9 mouse cellular contexts compared by ENCODE assay signal in the genomic region with DNA sequence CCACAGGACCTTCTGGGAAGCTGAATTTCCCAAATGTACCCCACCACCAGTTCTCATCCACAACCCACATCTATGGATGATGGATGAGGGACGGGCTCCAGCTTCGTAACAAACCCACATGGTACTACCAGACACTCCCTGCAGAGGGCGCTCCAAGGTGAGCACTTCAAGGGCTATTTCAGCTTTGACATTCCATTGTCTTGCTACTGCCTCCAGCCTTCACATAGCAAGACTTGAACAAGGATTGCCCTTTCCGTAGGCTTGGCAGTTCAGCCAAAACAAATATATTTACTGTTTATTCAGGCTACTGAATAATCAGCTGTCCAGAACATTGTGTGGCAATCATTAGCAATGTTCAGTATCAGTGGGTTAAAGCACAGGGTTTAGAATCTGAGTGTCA. TPM values are rescaled to one million over a fixed set of nuclear protein-coding genes. Genes with fewer than 3 reads are reported as not detected.
A peak's percentile ranks its signal among the peaks of the same experiment; 100 is the strongest.
DNase-seq lines count a peak whose midpoint lies in the region; ATAC-seq and TF ChIP-seq lines count a peak whose summit lies in the region.
"Had no signal": no experiment of that assay in that cellular context is flagged by ENCODE, and none has a peak within 500 bp of the region (broad histone marks: within the 10 kb centered on the region; RNA-seq: fewer than 3 reads in every experiment).

No protein-coding gene starts in this region.

- H3K4me2 ChIP-seq in kidney, postnatal 0 days (ENCODE audit: low read length), result no peak overlapping the region
- H3K4me2 ChIP-seq in midbrain, embryonic 16.5 days (ENCODE audit: low read length), result no peak overlapping the region
- H3K4me2 ChIP-seq: heart, embryonic 15.5 days had no signal

- 18% methylated on average over 4 of the region's 4 CpGs for WGBS in kidney, postnatal 0 days
- 6% methylated on average over 4 of the region's 4 CpGs for WGBS in lung, adult 2 months
- 22% methylated on average over 4 of the region's 4 CpGs for WGBS in midbrain, embryonic 16.5 days

- H3K9ac ChIP-seq in kidney, postnatal 0 days (ENCODE audit: low read depth, low read length), result no peak overlapping the region
- H3K9ac ChIP-seq in midbrain, embryonic 16.5 days (ENCODE audit: low read depth, low read length), result no peak overlapping the region
- H3K9ac ChIP-seq: heart, embryonic 15.5 days had no signal

- peak; percentile 79 for DNase-seq in 3T3-L1 (ENCODE audit: low read depth, low spot score)
- peak; percentile 82 for DNase-seq in CD4-positive, CD25-positive, alpha-beta regulatory T cell, adult 2 months (ENCODE audit: low read depth, low spot score)
- DNase-seq in adrenal gland, postnatal 4 days (ENCODE audit: low spot score in 2 of 2), result peak; percentile 52 to 57
- peak; percentile 65 for DNase-seq in kidney, postnatal 0 days (ENCODE audit: low spot score)
- peak; percentile 80 for DNase-seq in lung, adult 2 months
- DNase-seq in skeletal muscle tissue, adult 2 months (ENCODE audit: low read depth, low spot score), result peak; percentile 50

- ATAC-seq in erythroblast, adult 5-6 weeks (replicated peaks; ENCODE audit: low FRiP score, poor library complexity, severe bottlenecking), result 0 out of 2 replicates have a peak, but pooled peaks have one; percentile 45
- ATAC-seq in kidney, postnatal 0 days (replicated peaks; ENCODE audit: low FRiP score, low read depth), result no peak
- no peak for ATAC-seq in midbrain, embryonic 16.5 days

- H3K27ac ChIP-seq in kidney, postnatal 0 days, result no peak overlapping the region
- H3K27ac ChIP-seq in midbrain, embryonic 16.5 days (ENCODE audit: low read length), result no peak overlapping the region
- H3K27ac ChIP-seq: heart, embryonic 15.5 days had no signal

- TF ChIP-seq CTCF in kidney, postnatal 0 days (IDR thresholded peaks at IDR 0.05; ENCODE audit: low read depth), result peak; percentile 85
- TF ChIP-seq CTCF in lung, adult 2 months (IDR thresholded peaks at IDR 0.05; ENCODE audit: insufficient read depth, low read length), result peak; percentile 96

- no peaks in the 10 kb centered on the region for H3K27me3 ChIP-seq in kidney, postnatal 0 days (ENCODE audit: insufficient read depth, low read length)
- no peaks in the 10 kb centered on the region for H3K27me3 ChIP-seq in midbrain, embryonic 16.5 days (ENCODE audit: control insufficient read depth, insufficient read depth, low read depth, low read length)
- H3K27me3 ChIP-seq: heart, embryonic 15.5 days had no signal

- no peaks in the 10 kb centered on the region for H3K36me3 ChIP-seq in kidney, postnatal 0 days (ENCODE audit: insufficient read depth, low read length)
- H3K36me3 ChIP-seq in midbrain, embryonic 16.5 days (ENCODE audit: control insufficient read depth, insufficient read depth, low read length), result no peaks in the 10 kb centered on the region
- H3K36me3 ChIP-seq: heart, embryonic 15.5 days had no signal

- no peak for TF ChIP-seq POLR2A in lung, adult 2 months (IDR thresholded peaks at IDR 0.05; ENCODE audit: borderline replicate concordance, extremely low read depth, low read depth, low read length)

- H3K4me3 ChIP-seq in kidney, postnatal 0 days (replicated peaks; ENCODE audit: low read depth, low read length), result no peak overlapping the region
- H3K4me3 ChIP-seq in lung, adult 2 months (replicated peaks; ENCODE audit: extremely low read depth, low read depth, low read length), result no peak overlapping the region
- no peak overlapping the region for H3K4me3 ChIP-seq in midbrain, embryonic 16.5 days (ENCODE audit: low read depth, low read length)
- H3K4me3 ChIP-seq: heart, embryonic 15.5 days had no signal

- no peaks in the 10 kb centered on the region for H3K9me3 ChIP-seq in kidney, postnatal 0 days (replicated peaks; ENCODE audit: low read length)
- H3K9me3 ChIP-seq in midbrain, embryonic 16.5 days (replicated peaks; ENCODE audit: control insufficient read depth, low read length, poor library complexity, severe bottlenecking), result no peaks in the 10 kb centered on the region
- H3K9me3 ChIP-seq: heart, embryonic 15.5 days had no signal

- no peaks in the 10 kb centered on the region for H3K4me1 ChIP-seq in kidney, postnatal 0 days (replicated peaks; ENCODE audit: insufficient read depth, low read length)
- H3K4me1 ChIP-seq in lung, adult 2 months (ENCODE audit: control insufficient read depth, insufficient read depth, low read length), result no peaks in the 10 kb centered on the region
- no peaks in the 10 kb centered on the region for H3K4me1 ChIP-seq in midbrain, embryonic 16.5 days (ENCODE audit: control insufficient read depth, insufficient read depth, low read length)

RNA-seq across cellular contexts. Expression of a gene that starts 6.8 kb away (rescaled TPM):
- not detected for total RNA-seq in adrenal gland, postnatal 4 days (2021)
- not detected in 2 replicates for total RNA-seq in erythroblast, adult 5-6 weeks (2015; ENCODE audit: low replicate concordance)
- not detected in 2 replicates for total RNA-seq in erythroblast, adult 5-6 weeks (2017; ENCODE audit: low replicate concordance)
- not detected in 2 replicates for polyA plus RNA-seq in kidney, postnatal 0 days (2015; fragmentation: Nextera tagmentation; extraction: Ambion mirVana)
- not detected in 2 replicates for polyA plus RNA-seq in lung, adult 2 months (2012; rRNA removed)
- polyA plus RNA-seq in midbrain, embryonic 16.5 days (2015; fragmentation: Nextera tagmentation; extraction: Ambion mirVana), result not detected in 2 replicates
- polyA plus RNA-seq: heart, embryonic 15.5 days had no signal

RNA-seq across cellular contexts. Expression of a gene that starts 32.1 kb away (rescaled TPM):
- total RNA-seq in adrenal gland, postnatal 4 days (2021), result 10 to 100 TPM; 66.4 to 70.2 TPM
- 28.6 and 37.6 TPM in 2 replicates for total RNA-seq in erythroblast, adult 5-6 weeks (2015; ENCODE audit: low replicate concordance)
- total RNA-seq in erythroblast, adult 5-6 weeks (2017; ENCODE audit: low replicate concordance), result 27.2 and 33.1 TPM in 2 replicates
- 59.6 and 59.7 TPM in 2 replicates for polyA plus RNA-seq in kidney, postnatal 0 days (2015; fragmentation: Nextera tagmentation; extraction: Ambion mirVana)
- 9.6 and 10.9 TPM in 2 replicates for polyA plus RNA-seq in lung, adult 2 months (2012; rRNA removed)
- polyA plus RNA-seq in midbrain, embryonic 16.5 days (2015; fragmentation: Nextera tagmentation; extraction: Ambion mirVana), result 19.7 and 22.9 TPM in 2 replicates

RNA-seq across cellular contexts. Expression of a gene that starts 54.9 kb away (rescaled TPM):
- total RNA-seq in adrenal gland, postnatal 4 days (2021), result not detected
- not detected in 2 replicates for total RNA-seq in erythroblast, adult 5-6 weeks (2015; ENCODE audit: low replicate concordance)
- not detected in 2 replicates for total RNA-seq in erythroblast, adult 5-6 weeks (2017; ENCODE audit: low replicate concordance)
- polyA plus RNA-seq in kidney, postnatal 0 days (2015; fragmentation: Nextera tagmentation; extraction: Ambion mirVana), result not detected in 2 replicates
- 0.17 and 0.24 TPM in 2 replicates for polyA plus RNA-seq in lung, adult 2 months (2012; rRNA removed)
- not detected in 2 replicates for polyA plus RNA-seq in midbrain, embryonic 16.5 days (2015; fragmentation: Nextera tagmentation; extraction: Ambion mirVana)
